ENCODE assay signal across 17 mouse cellular contexts in genomic region chr9:44254508-44255135, GRCm38 (mm10). TPM values are rescaled to one million over a fixed set of nuclear protein-coding genes. Genes with fewer than 3 reads are reported as not detected.
A peak's percentile ranks its signal among the peaks of the same experiment; 100 is the strongest.
DNase-seq lines count a peak whose midpoint lies in the region; ATAC-seq and TF ChIP-seq lines count a peak whose summit lies in the region.
"Had no signal": no experiment of that assay in that cellular context is flagged by ENCODE, and none has a peak within 500 bp of the region (broad histone marks: within the 10 kb centered on the region; RNA-seq: fewer than 3 reads in every experiment).

No protein-coding gene starts in this region.

- no peaks in the 10 kb centered on the region; the same call in 1 of the 2 replicates for H3K36me3 ChIP-seq in forebrain, postnatal 0 days (ENCODE audit: insufficient read depth)
- H3K36me3 ChIP-seq in limb, embryonic 14.5 days (ENCODE audit: control insufficient read depth, insufficient read depth, low read length) = peaks cover 4% of the 10 kb centered on the region; the same call in 1 of the 2 replicates

- peak; percentile 71; the same call in 1 of the 2 replicates for ATAC-seq in forebrain, postnatal 0 days
- 0 out of 2 replicates have a peak, but pooled peaks have one; percentile 35 for ATAC-seq in limb, embryonic 14.5 days (ENCODE audit: low FRiP score, low read depth)
- ATAC-seq: CD4-positive, CD25-positive, alpha-beta regulatory T cell, adult 4 months had no signal

- DNase-seq in MN1 (ENCODE audit: low spot score) (peak; percentile 61), liver (no peak)
- peak; percentile 39 for DNase-seq in embryo, embryonic 9.5 days (ENCODE audit: extremely low spot score)
- peak; percentile 53 for DNase-seq in forebrain, postnatal 0 days
- no peak for DNase-seq in limb, embryonic 14.5 days (ENCODE audit: low spot score)
- DNase-seq in testis, postnatal 14 days (ENCODE audit: low spot score) = no peak
- DNase-seq in cerebellum, adult 9-11 months = no peak
- no peak for DNase-seq in urinary bladder, adult 18-20 months (ENCODE audit: low spot score in 2 of 2)
- DNase-seq: adrenal gland, postnatal 25 days; cerebellum, postnatal 25 days; layer of hippocampus, adult 9-11 months had no signal

- H3K4me2 ChIP-seq in forebrain, postnatal 0 days (ENCODE audit: low read depth) = no peak overlapping the region
- H3K4me2 ChIP-seq in limb, embryonic 14.5 days (replicated peaks; ENCODE audit: low read depth, low read length, severe bottlenecking) = no peak overlapping the region

- peaks cover 12% of the 10 kb centered on the region for H3K4me1 ChIP-seq in forebrain, postnatal 0 days (ENCODE audit: insufficient read depth)
- H3K4me1 ChIP-seq in limb, embryonic 14.5 days (ENCODE audit: control insufficient read depth, insufficient read depth, low read length) = peaks cover 17% of the 10 kb centered on the region

- 3% methylated on average over 5 of the region's 5 CpGs for WGBS in forebrain, postnatal 0 days
- 7% methylated on average over 5 of the region's 5 CpGs for WGBS in limb, embryonic 14.5 days

- no peak for TF ChIP-seq CTCF in forebrain, postnatal 0 days (IDR thresholded peaks at IDR 0.05; ENCODE audit: low read depth)

- no peaks in the 10 kb centered on the region for H3K9me3 ChIP-seq in forebrain, postnatal 0 days (ENCODE audit: low read length)
- no peaks in the 10 kb centered on the region for H3K9me3 ChIP-seq in limb, embryonic 14.5 days (ENCODE audit: control insufficient read depth, low read length)
- H3K9me3 ChIP-seq: megakaryocyte, embryonic 14.5 days had no signal

- H3K27ac ChIP-seq in forebrain, postnatal 0 days (ENCODE audit: low read depth, low read length) = peak overlapping the region; percentile 66
- peak overlapping the region; percentile 26; the same call in 1 of the 2 replicates for H3K27ac ChIP-seq in limb, embryonic 14.5 days (replicated peaks; ENCODE audit: low read depth, low read length)
- H3K27ac ChIP-seq: stomach, postnatal 0 days had no signal

- H3K27me3 ChIP-seq in forebrain, postnatal 0 days (ENCODE audit: insufficient read depth, low read length) = no peaks in the 10 kb centered on the region
- H3K27me3 ChIP-seq in limb, embryonic 14.5 days (ENCODE audit: control insufficient read depth, insufficient read depth, low read length) = no peaks in the 10 kb centered on the region

- TF ChIP-seq POLR2A in limb, embryonic 14.5 days (IDR thresholded peaks at IDR 0.05; ENCODE audit: borderline replicate concordance, extremely low read depth, insufficient read depth, insufficient read length) = no peak

- H3K9ac ChIP-seq in forebrain, postnatal 0 days = no peak overlapping the region
- H3K9ac ChIP-seq in limb, embryonic 14.5 days (ENCODE audit: low read depth, low read length, severe bottlenecking) = no peak overlapping the region

- H3K4me3 ChIP-seq in forebrain, postnatal 0 days (ENCODE audit: low read depth, low read length) = no peak overlapping the region
- H3K4me3 ChIP-seq in limb, embryonic 14.5 days (replicated peaks; ENCODE audit: low read length) = no peak overlapping the region

RNA-seq across cellular contexts. Expression of gene Pdzd3, which starts 3.4 kb away (rescaled TPM):
- 0.33 and 1.0 TPM in 2 replicates for total RNA-seq in forebrain, postnatal 0 days (2014; rRNA removed)
- 0.43 and 1.0 TPM in 2 replicates for polyA plus RNA-seq in forebrain, postnatal 0 days (2015; fragmentation: Nextera tagmentation; extraction: Ambion mirVana)
- polyA plus RNA-seq in limb, embryonic 14.5 days (2012; rRNA removed) = 0.13 and 0.15 TPM in 2 replicates
- not detected in 2 replicates for polyA plus RNA-seq in limb, embryonic 14.5 days (2014; fragmentation: Nextera tagmentation; extraction: Ambion mirVana)
- polyA plus RNA-seq: CD4-positive, CD25-positive, alpha-beta regulatory T cell, adult 4 months had no signal

RNA-seq across cellular contexts. Expression of gene Nlrx1, which starts 13.8 kb away (rescaled TPM):
- 5.8 and 5.9 TPM in 2 replicates for total RNA-seq in forebrain, postnatal 0 days (2014; rRNA removed)
- 5.7 and 7.1 TPM in 2 replicates for polyA plus RNA-seq in forebrain, postnatal 0 days (2015; fragmentation: Nextera tagmentation; extraction: Ambion mirVana)
- 8.6 and 10.5 TPM in 2 replicates for polyA plus RNA-seq in limb, embryonic 14.5 days (2012; rRNA removed)
- 12.6 and 13.5 TPM in 2 replicates for polyA plus RNA-seq in limb, embryonic 14.5 days (2014; fragmentation: Nextera tagmentation; extraction: Ambion mirVana)

RNA-seq across cellular contexts. Expression of gene Ccdc153, which starts 14.1 kb away (rescaled TPM):
- total RNA-seq in forebrain, postnatal 0 days (2014; rRNA removed) = 3.5 and 7.8 TPM in 2 replicates
- polyA plus RNA-seq in forebrain, postnatal 0 days (2015; fragmentation: Nextera tagmentation; extraction: Ambion mirVana) = 5.0 and 7.0 TPM in 2 replicates
- polyA plus RNA-seq in limb, embryonic 14.5 days (2012; rRNA removed) = not detected in 2 replicates
- polyA plus RNA-seq in limb, embryonic 14.5 days (2014; fragmentation: Nextera tagmentation; extraction: Ambion mirVana) = not detected in 2 replicates
- total RNA-seq: heart, adult 8-10 months had no signal
- polyA plus RNA-seq: CD4-positive, CD25-positive, alpha-beta regulatory T cell, adult 4 months; intestine, embryonic 14.5 days; liver, embryonic 16.5 days; stomach, postnatal 0 days had no signal

RNA-seq across cellular contexts. Expression of gene Cbl, which starts 20.8 kb away (rescaled TPM):
- 16.0 and 24.4 TPM in 2 replicates for total RNA-seq in forebrain, postnatal 0 days (2014; rRNA removed)
- 6.8 and 14.4 TPM in 2 replicates for polyA plus RNA-seq in forebrain, postnatal 0 days (2015; fragmentation: Nextera tagmentation; extraction: Ambion mirVana)
- polyA plus RNA-seq in limb, embryonic 14.5 days (2012; rRNA removed) = 18.3 and 21.0 TPM in 2 replicates
- polyA plus RNA-seq in limb, embryonic 14.5 days (2014; fragmentation: Nextera tagmentation; extraction: Ambion mirVana) = 15.6 and 16.8 TPM in 2 replicates

RNA-seq across cellular contexts. Expression of gene Abcg4, which starts 33.8 kb away (rescaled TPM):
- total RNA-seq in forebrain, postnatal 0 days (2014; rRNA removed) = 30.6 and 45.2 TPM in 2 replicates
- 15.2 and 20.4 TPM in 2 replicates for polyA plus RNA-seq in forebrain, postnatal 0 days (2015; fragmentation: Nextera tagmentation; extraction: Ambion mirVana)
- 20.8 and 35.7 TPM in 2 replicates for polyA plus RNA-seq in limb, embryonic 14.5 days (2012; rRNA removed)
- 4.8 and 5.0 TPM in 2 replicates for polyA plus RNA-seq in limb, embryonic 14.5 days (2014; fragmentation: Nextera tagmentation; extraction: Ambion mirVana)
- polyA plus RNA-seq: CD4-positive, CD25-positive, alpha-beta regulatory T cell, adult 4 months had no signal

Comparison
In these comparisons a context has a peak if more than half of its experiments do, and no peak if none do; other contexts are left out.
1. DNase-seq: peak in MN1 (single experiment), embryo, embryonic 9.5 days (single experiment) and forebrain, postnatal 0 days (single experiment); none in limb, embryonic 14.5 days (single experiment), liver (single experiment), testis, postnatal 14 days (single experiment), cerebellum, adult 9-11 months (single experiment) and urinary bladder, adult 18-20 months (0 of 2).